Mouse (Mus musculus): ENCODE measurements around the gene Rpl7l1. TPM values are rescaled to one million over a fixed set of nuclear protein-coding genes. Genes with fewer than 3 reads are reported as not detected.

The Rpl7l1 gene
- polyA plus RNA-seq (2015; fragmentation: Nextera tagmentation; extraction: Ambion mirVana): 172 and 178 TPM in 2 replicates

DNA sequence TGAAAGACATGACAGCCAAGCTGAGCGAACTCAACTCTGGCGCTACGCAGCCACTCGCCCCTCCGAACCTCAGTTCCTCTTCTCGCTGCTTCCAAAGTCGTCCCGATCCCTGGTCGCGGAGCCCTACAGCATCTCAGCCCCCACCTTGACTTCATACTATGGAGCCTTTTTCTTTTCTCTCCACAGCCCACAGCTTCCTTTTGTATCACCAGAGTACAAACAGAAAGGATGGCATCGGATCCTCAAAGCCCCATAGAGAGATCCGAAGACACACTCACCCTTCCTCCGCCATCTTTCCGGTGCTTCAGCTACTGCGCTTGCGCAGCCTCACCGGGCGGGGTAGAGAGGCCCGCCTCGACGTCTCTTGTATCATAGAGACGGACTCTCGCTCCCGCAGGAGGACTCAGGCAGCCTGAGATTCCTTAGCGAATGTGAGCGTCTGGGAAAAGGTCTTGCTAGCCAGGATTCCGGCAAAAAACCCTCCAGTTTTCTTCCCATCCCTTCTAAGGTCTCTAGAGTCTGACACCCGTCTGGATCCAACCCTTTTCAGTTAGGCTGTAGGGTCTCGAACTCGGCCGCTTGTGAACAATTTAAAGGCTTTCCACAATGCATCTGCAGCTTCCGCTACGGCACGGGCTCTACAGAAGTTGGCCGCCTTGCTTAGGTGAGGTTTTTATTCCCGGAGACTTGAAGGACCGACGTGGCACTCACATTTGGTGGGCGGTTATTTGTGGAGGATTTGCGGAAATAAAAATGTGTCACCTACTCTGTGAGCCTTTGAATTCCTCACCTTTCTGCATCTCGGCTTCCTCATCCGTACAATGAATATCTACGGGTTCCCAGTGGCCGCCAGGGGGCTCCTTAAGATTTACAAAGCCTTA, at the start of gene Rpl7l1:
Gene Rpl7l1, minus strand, starts transcription at position 332 of the 881 bp plus-strand sequence.
- no peaks in the 10 kb centered on the region for H3K9me3 ChIP-seq
- H3K36me3 ChIP-seq: peaks cover 32% of the 10 kb centered on the region
- ATAC-seq (ENCODE audit: insufficient number of reproducible peaks, insufficient read depth, low FRiP score, low TSS enrichment, low read depth): peak; percentile 92
- H3K4me3 ChIP-seq: peak within 1 kb of the TSS; percentile 72
- peaks cover 5% of the 10 kb centered on the region for H3K4me1 ChIP-seq
- no peaks in the 10 kb centered on the region for H3K27me3 ChIP-seq
- peak within 1 kb of the TSS; percentile 88 for H3K27ac ChIP-seq
- under 1% methylated on average over 44 of the region's 44 CpGs for WGBS
- peak within 1 kb of the TSS; percentile 86 for H3K9ac ChIP-seq
- H3K4me2 ChIP-seq: peak within 1 kb of the TSS; percentile 64

DNA sequence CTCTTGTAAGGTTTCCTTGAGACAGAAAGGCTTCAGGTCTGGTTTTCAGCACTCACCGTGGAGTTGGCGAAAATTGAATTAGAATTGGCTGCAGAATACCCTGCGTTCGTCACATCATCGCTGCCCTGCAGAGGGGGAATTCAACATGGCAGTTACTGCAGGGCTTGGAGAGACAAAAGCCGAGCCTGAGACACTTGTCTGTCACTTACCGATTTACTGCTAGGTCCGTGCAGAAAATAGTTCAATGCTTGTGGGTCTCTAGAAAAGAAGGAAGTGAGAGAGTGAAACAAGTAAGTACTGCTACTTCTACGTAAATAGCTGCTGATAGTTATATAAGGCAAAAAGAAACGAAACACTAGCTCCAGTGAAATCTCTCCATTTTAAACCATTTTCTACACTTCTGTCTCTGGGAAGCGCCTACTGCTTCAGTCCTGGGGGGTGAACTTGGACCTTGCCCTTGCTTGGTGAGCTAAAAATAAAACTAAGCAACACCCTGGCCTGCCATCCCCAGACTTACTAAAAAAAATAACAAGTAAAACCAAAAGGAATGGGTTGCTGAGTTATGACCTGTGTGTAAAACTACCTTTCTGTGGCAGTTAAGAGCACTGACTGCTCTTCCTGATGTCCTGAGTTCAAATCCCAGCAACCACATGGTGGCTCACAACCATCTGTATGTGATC, 47.5 kb upstream of the Rpl7l1 start:
- 88% methylated on average over 11 of the region's 11 CpGs for WGBS
- Histone ChIP-seq H3K4me1 (peaks cover 7% of the 10 kb centered on the region), H3K36me3 (peaks cover 37% of the 10 kb centered on the region), H3K4me2 (no peak overlapping the region), H3K27me3 (no peaks in the 10 kb centered on the region), H3K27ac (no peak overlapping the region), H3K4me3 (no peak overlapping the region), H3K9me3 (no peaks in the 10 kb centered on the region), H3K9ac (no peak overlapping the region)
- no peak for ATAC-seq (ENCODE audit: insufficient number of reproducible peaks, insufficient read depth, low FRiP score, low TSS enrichment, low read depth)

GRCm38 (mm10) chr17:46828935-46829334, 46.5 kb upstream of the Rpl7l1 start:
- WGBS: 88% methylated on average over 3 of the region's 3 CpGs
- no peak for ATAC-seq (ENCODE audit: insufficient number of reproducible peaks, insufficient read depth, low FRiP score, low TSS enrichment, low read depth)
- Histone ChIP-seq H3K36me3 (peaks cover 48% of the 10 kb centered on the region), H3K27ac (no peak overlapping the region), H3K9me3 (no peaks in the 10 kb centered on the region), H3K4me2 (no peak overlapping the region), H3K4me3 (no peak overlapping the region), H3K27me3 (no peaks in the 10 kb centered on the region), H3K9ac (no peak overlapping the region), H3K4me1 (peaks cover 7% of the 10 kb centered on the region)

DNA sequence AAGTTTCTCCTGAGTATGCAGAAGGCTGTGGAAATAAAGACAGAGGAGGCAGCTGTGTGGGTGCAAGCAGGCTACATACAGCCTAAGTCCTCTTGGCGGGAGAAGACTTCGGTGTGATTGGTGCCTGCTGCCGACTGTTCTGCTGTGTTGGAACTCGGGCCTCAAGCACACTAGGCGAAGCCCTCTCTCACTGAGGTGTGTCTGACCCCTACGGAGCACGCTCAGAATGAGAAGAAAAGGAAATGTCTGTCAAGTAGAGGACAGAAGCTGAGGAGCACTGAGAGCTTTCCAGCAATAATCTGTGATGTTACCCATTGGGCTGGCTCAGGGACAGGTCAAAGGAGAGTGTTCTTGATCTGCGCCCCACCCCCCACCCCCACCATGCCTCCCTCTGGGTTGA, 40.6 kb upstream of the Rpl7l1 start:
- no peak for ATAC-seq (ENCODE audit: insufficient number of reproducible peaks, insufficient read depth, low FRiP score, low TSS enrichment, low read depth)
- Histone ChIP-seq H3K4me3 (no peak overlapping the region), H3K4me1 (no peaks in the 10 kb centered on the region), H3K27ac (no peak overlapping the region), H3K9me3 (no peaks in the 10 kb centered on the region), H3K9ac (no peak overlapping the region), H3K36me3 (peaks cover 84% of the 10 kb centered on the region), H3K4me2 (no peak overlapping the region), H3K27me3 (no peaks in the 10 kb centered on the region)
- 95% methylated on average over 8 of the region's 8 CpGs for WGBS

GRCm38 (mm10) chr17:46820628-46821027, 38.2 kb upstream of the Rpl7l1 start:
- peaks cover 83% of the 10 kb centered on the region for H3K36me3 ChIP-seq
- H3K9ac ChIP-seq: no peak overlapping the region
- H3K27ac ChIP-seq: no peak overlapping the region
- ATAC-seq (ENCODE audit: insufficient number of reproducible peaks, insufficient read depth, low FRiP score, low TSS enrichment, low read depth): no peak
- no peak overlapping the region for H3K4me2 ChIP-seq
- H3K9me3 ChIP-seq: no peaks in the 10 kb centered on the region
- no peaks in the 10 kb centered on the region for H3K4me1 ChIP-seq
- 93% methylated on average over 7 of the region's 7 CpGs for WGBS
- H3K27me3 ChIP-seq: no peaks in the 10 kb centered on the region
- no peak overlapping the region for H3K4me3 ChIP-seq

DNA sequence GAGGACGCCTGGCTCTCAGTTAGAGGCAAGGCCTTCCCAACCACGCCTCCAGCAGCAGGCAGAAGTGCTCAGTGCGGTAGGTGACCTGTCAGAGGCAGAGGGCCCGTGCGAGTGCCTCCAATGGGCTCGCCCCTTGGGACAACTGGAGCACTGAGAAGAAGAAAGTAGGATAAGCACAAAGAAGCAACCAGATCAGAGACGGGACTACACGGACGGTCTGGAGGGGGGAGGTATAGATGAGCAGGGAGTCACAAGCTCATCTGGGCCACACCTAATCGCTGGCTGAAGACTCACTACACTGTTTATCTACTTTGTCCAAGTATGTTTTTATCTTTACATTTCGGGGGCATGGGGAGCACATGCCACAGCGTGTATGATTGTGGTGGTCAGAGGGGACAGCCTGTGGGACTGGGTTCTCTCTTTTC, 35.3 kb upstream of the Rpl7l1 start:
- H3K27me3 ChIP-seq: no peaks in the 10 kb centered on the region
- H3K4me3 ChIP-seq: no peak overlapping the region
- WGBS: 87% methylated on average over 12 of the region's 12 CpGs
- H3K36me3 ChIP-seq: peaks cover 71% of the 10 kb centered on the region
- no peaks in the 10 kb centered on the region for H3K9me3 ChIP-seq
- no peak overlapping the region for H3K4me2 ChIP-seq
- no peak for ATAC-seq (ENCODE audit: insufficient number of reproducible peaks, insufficient read depth, low FRiP score, low TSS enrichment, low read depth)
- H3K4me1 ChIP-seq: no peaks in the 10 kb centered on the region
- H3K9ac ChIP-seq: no peak overlapping the region
- H3K27ac ChIP-seq: no peak overlapping the region

- no peaks in the 10 kb centered on the region for H3K27me3 ChIP-seq
- H3K27ac ChIP-seq: no peak overlapping the region
- H3K4me3 ChIP-seq: no peak overlapping the region
- H3K4me2 ChIP-seq: no peak overlapping the region
- H3K9ac ChIP-seq: no peak overlapping the region
- H3K36me3 ChIP-seq: peaks cover 76% of the 10 kb centered on the region
- ATAC-seq (ENCODE audit: insufficient number of reproducible peaks, insufficient read depth, low FRiP score, low TSS enrichment, low read depth): no peak
- no peaks in the 10 kb centered on the region for H3K4me1 ChIP-seq
- H3K9me3 ChIP-seq: no peaks in the 10 kb centered on the region
- WGBS: 77% methylated on average over 13 of the region's 13 CpGs
These were observed 33.8 kb upstream of the Rpl7l1 start for GRCm38 (mm10) chr17:46816306-46816705.

DNA sequence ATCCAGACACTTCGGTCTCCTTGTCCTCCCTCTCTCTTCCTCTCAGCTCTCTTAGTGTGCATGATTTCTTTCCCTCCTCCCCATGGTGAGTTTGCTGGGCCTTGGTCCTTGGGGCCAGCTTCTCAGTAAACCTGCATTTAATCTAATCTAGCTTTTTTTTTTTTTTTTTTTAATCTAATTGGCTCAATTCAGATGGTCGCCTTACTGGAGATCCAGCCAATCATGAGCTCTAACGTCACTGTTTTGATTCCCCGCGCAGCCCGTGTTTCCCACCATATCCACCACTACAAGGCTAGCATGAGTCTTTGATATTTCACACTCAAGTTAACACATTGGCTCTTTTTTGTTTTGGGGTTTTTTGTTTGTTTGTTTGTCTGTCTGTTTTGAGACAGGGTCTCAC, 32.0 kb upstream of the Rpl7l1 start:
- H3K36me3 ChIP-seq: peaks cover 69% of the 10 kb centered on the region
- no peak for ATAC-seq (ENCODE audit: insufficient number of reproducible peaks, insufficient read depth, low FRiP score, low TSS enrichment, low read depth)
- no peaks in the 10 kb centered on the region for H3K27me3 ChIP-seq
- H3K4me1 ChIP-seq: no peaks in the 10 kb centered on the region
- WGBS: 78% methylated on average over 6 of the region's 6 CpGs
- H3K9me3 ChIP-seq: no peaks in the 10 kb centered on the region
- no peak overlapping the region for H3K4me2 ChIP-seq
- H3K27ac ChIP-seq: no peak overlapping the region
- H3K4me3 ChIP-seq: no peak overlapping the region
- H3K9ac ChIP-seq: no peak overlapping the region

GRCm38 (mm10) chr17:46813637-46814036, 31.2 kb upstream of the Rpl7l1 start:
- WGBS: 77% methylated on average over 8 of the region's 8 CpGs
- H3K36me3 ChIP-seq: peaks cover 69% of the 10 kb centered on the region
- H3K9me3 ChIP-seq: no peaks in the 10 kb centered on the region
- ATAC-seq (ENCODE audit: insufficient number of reproducible peaks, insufficient read depth, low FRiP score, low TSS enrichment, low read depth): no peak
- H3K27ac ChIP-seq: no peak overlapping the region
- H3K4me2 ChIP-seq: no peak overlapping the region
- no peak overlapping the region for H3K9ac ChIP-seq
- no peak overlapping the region for H3K4me3 ChIP-seq
- no peaks in the 10 kb centered on the region for H3K27me3 ChIP-seq
- H3K4me1 ChIP-seq: no peaks in the 10 kb centered on the region

GRCm38 (mm10) chr17:46812442-46812841, 30.0 kb upstream of the Rpl7l1 start:
- no peaks in the 10 kb centered on the region for H3K9me3 ChIP-seq
- ATAC-seq (ENCODE audit: insufficient number of reproducible peaks, insufficient read depth, low FRiP score, low TSS enrichment, low read depth): no peak
- no peak overlapping the region for H3K9ac ChIP-seq
- WGBS: 93% methylated on average over 1 of the region's 1 CpGs
- H3K4me1 ChIP-seq: no peaks in the 10 kb centered on the region
- peaks cover 73% of the 10 kb centered on the region for H3K36me3 ChIP-seq
- H3K4me2 ChIP-seq: no peak overlapping the region
- H3K27me3 ChIP-seq: no peaks in the 10 kb centered on the region
- no peak overlapping the region for H3K4me3 ChIP-seq
- H3K27ac ChIP-seq: no peak overlapping the region

GRCm38 (mm10) chr17:46810672-46811071, 28.2 kb upstream of the Rpl7l1 start:
- no peaks in the 10 kb centered on the region for H3K27me3 ChIP-seq
- ATAC-seq (ENCODE audit: insufficient number of reproducible peaks, insufficient read depth, low FRiP score, low TSS enrichment, low read depth): no peak

More at GRCm38 (mm10) chr17:46810672-46811071, 28.2 kb upstream of the Rpl7l1 start:
- 96% methylated on average over 3 of the region's 3 CpGs for WGBS
- H3K36me3 ChIP-seq: peaks cover 76% of the 10 kb centered on the region
- no peak overlapping the region for H3K9ac ChIP-seq
- H3K4me3 ChIP-seq: no peak overlapping the region
- H3K9me3 ChIP-seq: no peaks in the 10 kb centered on the region
- no peaks in the 10 kb centered on the region for H3K4me1 ChIP-seq
- no peak overlapping the region for H3K4me2 ChIP-seq
- H3K27ac ChIP-seq: no peak overlapping the region
